Mouse (Mus musculus): ENCODE measurements around the gene Sipa1.

The Sipa1 gene

DNA sequence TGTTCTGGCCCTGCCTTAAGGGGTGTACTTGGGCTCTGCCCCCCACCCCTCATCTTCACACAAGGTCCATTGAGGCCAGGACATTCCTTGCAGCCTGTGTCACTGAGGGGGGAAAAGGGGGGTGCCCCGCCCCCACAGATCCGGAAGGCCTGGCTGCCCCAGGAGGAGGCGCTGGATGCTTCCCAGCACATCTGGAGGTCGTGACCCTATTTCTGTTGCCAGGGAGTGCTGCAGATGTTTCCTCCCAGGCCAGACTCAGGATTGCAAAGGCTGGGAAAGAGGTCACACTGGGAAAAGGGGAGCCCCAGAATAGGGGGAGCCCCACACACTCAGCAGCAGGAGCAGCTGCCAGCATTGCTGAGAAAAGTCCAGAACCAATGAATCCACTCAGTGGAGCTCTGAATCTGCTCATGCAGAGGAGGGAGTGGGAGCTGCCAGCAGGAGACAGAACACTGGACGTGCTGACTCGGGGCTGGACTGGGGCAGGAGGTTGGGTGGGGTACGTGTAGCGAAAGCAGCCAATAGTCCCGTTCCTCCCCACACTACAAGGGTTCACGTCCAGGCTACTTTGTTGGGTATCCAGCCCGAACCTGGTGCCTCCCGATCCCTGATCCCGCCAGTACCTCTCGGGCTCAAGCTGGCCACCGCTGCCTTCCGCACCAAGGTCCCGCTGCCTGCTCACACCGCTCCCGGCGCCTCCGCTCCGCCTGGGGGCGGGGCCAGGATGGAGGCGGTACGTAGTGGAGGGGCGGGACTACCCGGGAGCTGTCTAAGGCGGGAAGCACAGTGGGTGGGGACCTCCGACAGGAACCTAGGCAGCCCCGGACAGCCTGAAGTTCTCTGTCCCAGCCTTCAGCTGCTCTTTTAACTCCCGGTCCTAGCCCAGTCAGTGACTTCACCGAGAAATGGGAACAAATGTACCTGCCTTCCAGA lies at the start of gene Sipa1:
Gene Sipa1 (minus strand): TSS at position 727 of the 933 bp plus-strand sequence.
- peak; percentile 93 for DNase-seq (ENCODE audit: low read depth, low spot score)

- no peak for DNase-seq (ENCODE audit: low read depth, low spot score)
These were observed 49.7 kb upstream of the Sipa1 start for GRCm38 (mm10) chr19:5713255-5713654.

GRCm38 (mm10) chr19:5711907-5712460 lies 48.5 kb upstream of the Sipa1 start:
- DNase-seq (ENCODE audit: low read depth, low spot score): no peak

DNA sequence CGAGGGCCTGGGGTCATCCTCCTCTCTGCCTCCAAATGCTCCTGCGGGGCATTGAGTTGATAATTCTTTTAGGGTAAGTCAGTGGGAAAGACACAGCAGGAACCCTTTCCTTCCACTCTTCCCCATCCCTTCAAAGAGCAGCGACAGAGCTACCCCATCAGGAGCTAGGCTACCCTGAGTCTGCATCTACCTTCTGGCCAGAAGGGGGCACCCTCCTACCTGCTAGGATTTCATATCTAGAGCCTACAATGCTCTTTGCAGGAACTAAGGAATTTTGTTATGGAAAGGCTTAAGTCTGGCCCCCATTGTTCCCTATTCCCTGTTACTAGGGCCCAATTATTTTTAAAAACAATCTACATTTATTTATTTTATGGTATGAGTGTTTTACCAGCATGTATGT lies 47.7 kb upstream of the Sipa1 start:
- peak; percentile 83 for DNase-seq (ENCODE audit: low read depth, low spot score)

GRCm38 (mm10) chr19:5710581-5710980 lies 47.1 kb upstream of the Sipa1 start:
- DNase-seq (ENCODE audit: low read depth, low spot score): no peak

GRCm38 (mm10) chr19:5710068-5710467 lies 46.6 kb upstream of the Sipa1 start:
- DNase-seq (ENCODE audit: low read depth, low spot score): no peak

- peak; percentile 84 for DNase-seq (ENCODE audit: low read depth, low spot score)
These were observed 41.5 kb upstream of the Sipa1 start for GRCm38 (mm10) chr19:5704801-5705571.

DNA sequence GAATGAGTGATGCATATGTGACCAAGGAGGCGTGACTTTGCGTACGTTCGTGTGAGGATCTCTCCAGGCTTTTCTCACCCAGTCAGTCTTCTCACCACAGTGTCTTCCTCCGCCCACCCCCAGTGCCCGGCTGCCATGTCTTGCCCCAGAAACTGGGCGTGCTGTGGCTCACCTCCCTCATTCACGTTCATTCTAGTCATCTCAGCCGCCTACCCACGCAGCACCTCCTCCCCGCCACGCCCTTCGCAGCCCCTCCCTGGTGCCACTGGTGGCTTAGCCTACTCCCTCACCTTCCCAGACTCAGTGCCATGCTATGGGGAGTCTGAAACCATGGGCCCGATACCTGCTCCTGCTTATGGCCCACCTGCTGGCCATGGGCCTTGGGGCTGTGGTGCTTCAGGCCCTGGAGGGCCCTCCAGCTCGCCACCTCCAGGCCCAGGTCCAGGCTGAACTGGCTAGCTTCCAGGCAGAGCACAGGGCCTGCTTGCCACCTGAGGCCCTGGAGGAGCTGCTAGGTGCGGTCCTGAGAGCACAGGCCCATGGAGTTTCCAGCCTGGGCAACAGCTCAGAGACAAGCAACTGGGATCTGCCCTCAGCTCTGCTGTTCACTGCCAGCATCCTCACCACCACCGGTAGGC lies 40.8 kb upstream of the Sipa1 start, which contains the start of gene Kcnk7:
Gene Kcnk7 (plus strand): TSS at position 205 of the 638 bp plus-strand sequence.
- peak; percentile 84 for DNase-seq (ENCODE audit: low read depth, low spot score)

DNA sequence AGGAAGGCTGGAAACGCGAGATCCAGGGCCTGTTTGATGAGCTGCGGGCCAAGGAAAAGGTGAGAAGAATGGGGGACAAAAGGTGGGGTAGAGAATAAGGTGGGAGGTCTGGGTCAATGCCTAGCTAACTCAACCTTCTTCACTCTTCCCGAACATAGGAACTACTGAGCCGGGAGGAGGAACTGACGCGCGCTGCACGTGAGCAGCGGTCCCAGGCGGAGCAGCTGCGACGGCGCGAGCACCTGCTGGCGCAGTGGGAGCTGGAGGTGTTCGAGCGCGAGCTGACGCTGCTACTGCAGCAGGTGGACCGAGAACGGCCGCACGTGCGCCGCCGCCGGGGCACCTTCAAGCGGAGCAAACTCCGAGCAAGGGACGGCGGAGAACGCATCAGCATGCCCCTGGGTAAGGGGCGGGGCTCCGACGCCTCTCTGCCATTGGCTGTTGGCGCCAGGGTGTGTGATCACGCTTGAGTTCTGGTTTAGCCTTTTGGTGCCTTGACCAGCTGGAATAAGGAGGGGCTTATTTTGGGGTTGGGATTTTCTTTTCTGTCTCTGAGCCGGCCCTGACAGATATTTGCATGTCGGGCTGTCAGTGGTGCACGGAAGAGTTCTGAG lies 32.4 kb upstream of the Sipa1 start:
- no peak for DNase-seq (ENCODE audit: low read depth, low spot score)

DNA sequence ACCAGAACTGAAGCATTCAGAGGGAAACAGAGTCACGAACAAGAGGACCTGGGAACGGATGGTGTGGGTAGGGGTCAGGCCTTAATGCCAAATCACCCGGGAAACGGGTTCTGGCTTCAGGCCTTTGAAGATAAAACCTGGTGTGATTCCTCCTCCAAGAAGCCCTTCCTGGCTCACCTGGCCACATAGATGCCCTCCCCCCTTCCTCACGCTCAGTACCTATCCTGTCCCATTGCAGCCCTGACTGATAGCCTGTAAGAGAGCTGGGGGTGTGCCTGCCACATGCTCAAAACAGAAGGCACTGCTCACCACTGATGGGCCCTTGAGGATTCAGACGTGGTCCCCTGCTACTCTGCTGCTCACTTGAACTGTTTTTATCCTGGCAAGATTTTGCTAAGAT lies 30.3 kb upstream of the Sipa1 start:
- no peak for DNase-seq (ENCODE audit: low read depth, low spot score)

GRCm38 (mm10) chr19:5692913-5693396 lies 29.4 kb upstream of the Sipa1 start:
- no peak for DNase-seq (ENCODE audit: low read depth, low spot score)

DNA sequence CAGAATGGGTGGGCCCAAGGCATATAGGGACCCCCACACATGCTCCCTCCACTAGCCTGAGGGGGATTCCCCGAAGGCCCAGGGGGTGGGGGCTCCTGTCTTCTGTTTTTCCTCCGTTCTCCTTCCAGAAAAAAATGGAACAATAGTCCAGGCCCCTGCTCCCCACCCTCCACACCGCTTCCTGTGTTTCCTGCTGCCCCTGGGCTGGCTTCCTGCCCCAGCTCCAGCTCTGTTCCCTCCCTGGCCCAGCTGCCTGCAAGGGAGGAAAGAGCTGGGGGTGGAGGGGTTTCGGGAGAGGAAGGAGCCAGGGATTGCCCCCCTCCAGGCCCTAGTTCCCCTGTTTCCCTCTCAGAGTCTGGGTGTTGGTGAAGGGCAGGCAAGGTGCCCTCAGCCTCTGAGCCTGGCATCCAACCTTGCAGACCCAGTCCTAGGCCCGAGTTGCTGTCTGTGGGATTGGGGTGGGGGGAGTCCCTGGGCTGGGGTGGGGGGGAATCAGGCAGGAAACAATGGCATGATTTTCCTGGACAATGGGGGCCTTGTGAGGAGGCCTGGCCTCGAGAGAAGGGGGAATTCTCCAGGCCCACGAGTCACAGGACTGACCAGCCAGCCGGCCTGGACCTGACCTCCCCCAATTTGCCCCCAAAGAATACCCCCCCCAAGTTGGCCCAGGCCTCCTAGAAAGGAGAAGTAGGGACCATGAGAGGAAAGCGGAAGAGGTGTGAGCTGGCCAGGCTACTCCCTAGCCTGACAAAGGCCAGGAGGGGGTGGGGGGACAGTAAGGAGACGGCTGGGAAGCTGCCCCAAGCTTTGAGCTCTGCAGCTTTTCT lies 28.8 kb upstream of the Sipa1 start:
- no peak for DNase-seq (ENCODE audit: low read depth, low spot score)

DNA sequence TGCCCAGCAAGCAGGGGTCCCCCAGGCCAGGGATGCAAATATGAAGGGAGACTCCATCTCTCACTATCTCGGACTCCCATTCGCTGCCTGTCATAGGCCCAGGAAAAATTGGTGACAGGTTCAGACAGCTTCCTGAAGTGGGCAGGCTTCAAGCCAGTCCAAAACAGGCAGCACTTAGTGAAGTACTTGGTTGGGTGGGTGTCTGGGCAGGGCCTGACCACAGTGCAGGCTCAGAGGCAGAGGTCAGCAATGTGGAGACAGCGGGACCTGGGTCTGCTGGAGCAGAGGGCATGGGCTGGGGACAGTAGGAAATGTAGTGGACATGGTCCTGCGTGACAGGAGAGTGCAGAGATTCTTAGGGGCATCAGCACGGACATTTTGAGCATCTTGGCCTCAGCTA lies 28.1 kb upstream of the Sipa1 start:
- no peak for DNase-seq (ENCODE audit: low read depth, low spot score)

DNA sequence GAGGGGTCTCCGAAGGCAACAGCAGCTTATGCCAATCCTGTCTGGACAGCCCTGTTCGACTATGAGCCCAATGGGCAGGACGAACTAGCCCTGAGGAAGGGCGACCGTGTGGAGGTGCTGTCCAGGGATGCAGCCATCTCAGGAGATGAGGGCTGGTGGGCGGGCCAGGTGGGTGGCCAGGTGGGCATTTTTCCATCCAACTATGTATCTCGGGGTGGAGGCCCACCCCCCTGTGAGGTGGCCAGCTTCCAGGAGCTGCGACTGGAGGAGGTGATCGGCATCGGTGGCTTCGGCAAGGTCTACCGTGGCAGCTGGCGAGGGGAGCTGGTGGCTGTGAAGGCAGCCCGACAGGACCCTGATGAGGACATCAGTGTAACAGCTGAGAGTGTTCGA lies 26.8 kb upstream of the Sipa1 start:
- DNase-seq (ENCODE audit: low read depth, low spot score): peak; percentile 24

- DNase-seq (ENCODE audit: low read depth, low spot score): peak; percentile 94
These were observed 26.2 kb upstream of the Sipa1 start for GRCm38 (mm10) chr19:5689565-5690342.

- no peak for DNase-seq (ENCODE audit: low read depth, low spot score)
These were observed 25.6 kb upstream of the Sipa1 start for GRCm38 (mm10) chr19:5689088-5689428.

- peak; percentile 98 for DNase-seq (ENCODE audit: low read depth, low spot score)
These were observed 24.9 kb upstream of the Sipa1 start, which contains the start of the genes Map3k11 and Pcnx3 for GRCm38 (mm10) chr19:5688200-5689087. Gene Map3k11 (plus strand): TSS chr19:5688742. Gene Pcnx3 (minus strand): TSS chr19:5688908.

DNA sequence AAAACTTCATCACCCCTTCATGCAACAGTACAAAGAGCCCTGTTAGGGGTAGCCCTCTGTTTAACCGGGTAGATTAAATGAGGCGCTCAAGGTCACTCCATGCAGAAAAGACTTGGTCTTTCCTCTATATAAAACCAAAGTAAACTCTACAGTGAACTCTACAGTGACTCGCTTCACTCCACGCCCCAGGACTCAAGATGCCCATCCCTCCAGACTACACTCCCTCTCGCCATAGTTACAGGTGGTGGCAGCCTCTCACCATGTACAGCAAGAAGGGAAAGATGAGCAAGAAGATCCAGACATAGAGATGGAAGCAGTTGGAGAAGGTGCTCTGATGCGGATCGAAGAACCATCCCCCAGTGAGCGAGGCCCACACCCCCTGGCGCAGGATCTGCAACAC lies 24.2 kb upstream of the Sipa1 start:
- no peak for DNase-seq (ENCODE audit: low read depth, low spot score)

Measured in CD4-positive, CD25-positive, alpha-beta regulatory T cell, adult 2 months (primary cell).